Mouse (Mus musculus): ENCODE results near the gene Rita1.

The Rita1 gene

DNA sequence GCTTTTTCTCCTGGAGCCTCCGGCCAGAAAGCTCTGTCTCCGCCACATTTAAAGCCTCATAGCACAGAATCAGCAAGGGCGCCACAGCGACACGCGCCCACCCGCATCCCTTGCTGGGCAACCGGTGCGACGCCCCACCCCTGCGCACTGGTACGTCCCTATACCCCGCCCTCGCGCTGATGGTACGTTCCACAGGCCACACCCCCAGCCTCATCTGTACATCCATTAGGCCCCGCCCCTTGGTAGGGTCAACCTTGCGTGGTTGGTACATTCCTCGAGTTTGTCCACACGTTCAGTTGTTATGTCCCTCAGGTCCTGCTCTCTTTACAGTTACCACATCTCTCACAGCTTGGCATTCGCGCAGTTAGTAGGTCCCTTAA, at the start of gene Rita1, which contains the start of gene Ddx54:
Rita1 (minus strand) TSS at position 148 of the 380 bp plus-strand sequence.
Ddx54 (plus strand) TSS at position 298 of the 380 bp plus-strand sequence.
- DNase-seq (ENCODE audit: low read depth), result no peak

DNA sequence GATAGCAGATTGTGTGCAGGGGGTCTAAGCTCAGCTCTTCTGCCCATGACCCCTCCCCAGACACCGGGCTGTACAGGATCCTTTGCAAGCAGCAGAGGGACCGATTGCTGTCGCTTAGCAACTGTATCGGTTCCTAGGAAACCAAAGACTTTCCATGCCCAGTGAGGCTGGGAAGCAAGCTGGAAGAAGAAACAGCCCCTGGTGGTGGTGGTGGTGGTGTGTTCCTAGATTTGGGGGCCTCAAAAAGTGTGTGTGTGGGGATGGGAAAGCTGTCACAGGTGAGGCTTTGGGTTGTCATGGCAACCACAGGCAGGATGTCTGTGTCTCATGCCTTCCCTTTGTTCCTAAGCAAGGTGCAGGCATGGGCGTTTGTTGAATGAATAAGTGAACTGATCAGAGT, 48.4 kb upstream of the Rita1 start:
- DNase-seq (ENCODE audit: low read depth), result peak; percentile 40

DNA sequence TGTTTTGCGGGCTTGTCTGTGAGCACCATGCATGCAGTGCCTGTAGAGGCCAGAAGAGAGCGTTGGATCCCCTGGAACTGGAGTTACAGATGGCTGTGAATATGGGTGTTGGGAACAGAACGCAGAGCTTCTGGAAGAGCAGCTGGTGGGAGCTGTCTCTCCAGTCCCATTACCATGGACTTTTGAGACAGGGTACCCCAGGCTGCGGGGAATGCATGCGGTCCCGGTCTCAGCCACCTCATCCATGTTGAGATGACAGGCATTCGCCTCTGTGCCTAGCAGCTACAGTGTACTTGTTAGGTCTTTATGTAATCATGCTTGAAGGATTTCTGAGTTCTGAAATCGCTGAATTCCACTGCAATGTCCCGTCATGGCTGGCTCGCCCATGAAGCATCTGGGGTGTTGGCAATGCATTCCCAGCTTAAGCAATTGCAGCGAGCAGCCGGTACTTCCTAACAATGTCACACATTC, 43.9 kb upstream of the Rita1 start:
- DNase-seq (ENCODE audit: low read depth), result no peak

DNA sequence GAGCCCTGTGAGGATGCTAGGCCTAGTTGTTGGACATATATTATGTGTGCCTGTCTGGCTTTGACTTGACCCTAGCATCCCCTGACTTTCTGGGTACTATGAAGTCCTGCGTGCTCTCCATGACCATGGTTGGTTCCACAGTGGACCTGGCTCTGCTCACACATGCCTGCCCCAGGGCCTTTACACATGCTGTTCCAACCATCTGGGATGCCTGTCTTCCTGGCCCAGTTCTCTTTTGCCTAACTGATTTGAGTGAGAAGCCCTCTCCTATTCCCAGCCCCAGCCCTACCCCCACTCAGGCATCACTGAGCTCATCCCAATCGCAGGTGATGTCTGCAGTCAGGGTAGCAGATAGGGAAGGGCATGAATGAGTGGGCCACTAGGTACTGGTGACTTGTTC, 41.5 kb upstream of the Rita1 start:
- no peak for DNase-seq (ENCODE audit: low read depth)

DNA sequence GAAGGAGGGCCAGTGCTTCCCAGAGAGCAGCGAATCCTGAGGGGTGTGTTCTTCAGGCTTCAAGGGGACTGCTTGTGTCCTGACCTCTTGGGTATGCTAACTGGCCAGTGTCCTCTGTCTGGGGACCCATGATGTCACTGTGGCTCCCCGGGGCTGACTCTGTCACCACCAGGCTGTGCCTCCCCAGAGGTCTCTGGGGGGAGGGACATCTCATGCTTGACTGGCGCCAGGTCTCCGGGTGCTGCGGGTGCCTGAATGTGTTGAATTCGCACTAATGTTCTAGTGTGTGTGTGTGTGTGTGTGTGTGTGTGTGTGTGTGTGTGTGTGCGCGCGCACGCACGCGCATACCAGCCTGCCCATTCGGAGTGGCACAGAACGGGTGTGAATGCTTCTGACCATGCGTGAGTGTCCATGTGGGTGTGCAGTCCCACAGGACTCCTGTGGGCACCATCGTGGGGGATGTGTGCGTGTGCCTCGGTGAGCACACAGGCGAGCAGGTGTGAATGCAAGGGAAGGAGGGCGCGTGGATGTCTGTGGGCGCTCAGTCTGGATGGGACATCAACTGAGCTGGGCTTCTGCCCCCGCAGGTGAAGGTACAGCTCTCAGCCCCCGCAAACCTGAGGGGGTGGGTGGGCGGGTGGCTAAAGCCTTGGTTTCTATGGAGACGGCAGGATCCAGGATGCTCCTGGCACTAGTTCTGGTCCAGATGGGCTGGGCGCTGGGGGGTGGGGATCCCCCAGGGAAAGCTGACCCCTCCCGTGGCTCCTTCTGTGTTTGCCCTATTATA, 40.7 kb upstream of the Rita1 start:
- DNase-seq (ENCODE audit: low read depth), result no peak

DNA sequence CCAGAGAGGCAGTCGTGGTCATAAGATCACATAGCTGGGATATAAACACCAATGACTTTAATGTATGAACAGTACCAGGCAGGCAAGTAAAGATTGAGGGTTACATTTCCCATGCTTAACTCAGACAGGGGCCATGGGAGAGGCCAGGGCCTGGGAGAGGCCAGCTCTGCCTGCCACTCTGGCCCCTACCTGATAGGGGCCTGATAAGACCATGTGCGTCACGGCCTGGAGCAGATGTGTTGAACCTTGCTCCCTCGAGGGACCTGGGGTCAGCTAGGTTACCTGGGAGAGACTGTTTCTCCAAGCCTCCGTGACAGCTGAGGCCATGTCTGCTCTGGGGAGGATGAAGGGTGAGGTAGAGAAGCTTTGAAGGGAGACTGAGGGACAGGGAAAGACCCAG, 38.8 kb upstream of the Rita1 start:
- no peak for DNase-seq (ENCODE audit: low read depth)

DNA sequence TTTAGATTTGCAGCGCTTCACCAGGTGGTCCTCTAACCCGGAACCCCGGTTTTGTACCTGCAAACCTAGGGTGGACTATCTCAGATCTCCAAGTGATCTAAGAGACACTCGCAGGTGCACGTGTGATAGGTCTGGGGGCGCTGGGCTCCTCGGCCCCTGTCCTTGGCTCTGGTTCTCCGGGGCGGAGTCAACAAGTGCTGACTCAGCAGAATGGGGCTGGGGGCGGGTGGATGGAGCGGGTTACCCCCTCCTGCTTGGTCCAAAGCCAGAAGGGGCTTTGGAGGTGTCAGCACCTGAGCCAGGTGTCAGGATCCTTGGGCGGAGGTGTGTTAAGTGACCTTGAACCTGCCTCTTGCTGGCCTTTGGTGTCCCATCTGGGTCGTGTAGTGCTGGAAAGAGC, 37.5 kb upstream of the Rita1 start:
- peak; percentile 40 for DNase-seq (ENCODE audit: low read depth)

DNA sequence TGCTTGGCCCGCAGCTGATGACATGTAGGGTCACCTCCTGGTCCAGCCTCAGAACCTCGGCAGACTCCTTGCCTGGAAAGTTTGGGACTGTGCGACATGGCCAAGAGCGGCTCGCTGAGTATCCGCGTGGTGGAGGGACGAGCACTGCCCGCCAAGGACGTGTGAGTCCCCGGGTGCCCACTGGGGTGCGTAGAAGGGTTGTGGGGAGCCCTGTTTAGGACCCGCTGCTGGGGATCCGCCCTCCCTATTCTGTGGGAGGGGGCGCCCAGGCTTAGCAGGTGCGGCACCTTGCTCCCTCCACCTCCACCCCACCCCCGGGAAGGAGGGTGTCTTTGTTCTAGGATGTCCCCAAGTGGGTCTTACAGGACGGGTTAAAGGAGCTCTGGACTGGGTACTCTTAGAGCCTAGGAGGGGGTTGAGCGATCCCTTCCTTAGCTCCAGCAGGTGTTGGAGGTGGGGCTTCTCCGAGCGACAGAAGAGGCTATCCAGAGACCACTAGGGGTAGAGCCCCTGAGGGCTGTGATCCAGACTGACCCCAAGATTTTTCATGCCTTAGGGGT, 37.1 kb upstream of the Rita1 start:
- no peak for DNase-seq (ENCODE audit: low read depth)

DNA sequence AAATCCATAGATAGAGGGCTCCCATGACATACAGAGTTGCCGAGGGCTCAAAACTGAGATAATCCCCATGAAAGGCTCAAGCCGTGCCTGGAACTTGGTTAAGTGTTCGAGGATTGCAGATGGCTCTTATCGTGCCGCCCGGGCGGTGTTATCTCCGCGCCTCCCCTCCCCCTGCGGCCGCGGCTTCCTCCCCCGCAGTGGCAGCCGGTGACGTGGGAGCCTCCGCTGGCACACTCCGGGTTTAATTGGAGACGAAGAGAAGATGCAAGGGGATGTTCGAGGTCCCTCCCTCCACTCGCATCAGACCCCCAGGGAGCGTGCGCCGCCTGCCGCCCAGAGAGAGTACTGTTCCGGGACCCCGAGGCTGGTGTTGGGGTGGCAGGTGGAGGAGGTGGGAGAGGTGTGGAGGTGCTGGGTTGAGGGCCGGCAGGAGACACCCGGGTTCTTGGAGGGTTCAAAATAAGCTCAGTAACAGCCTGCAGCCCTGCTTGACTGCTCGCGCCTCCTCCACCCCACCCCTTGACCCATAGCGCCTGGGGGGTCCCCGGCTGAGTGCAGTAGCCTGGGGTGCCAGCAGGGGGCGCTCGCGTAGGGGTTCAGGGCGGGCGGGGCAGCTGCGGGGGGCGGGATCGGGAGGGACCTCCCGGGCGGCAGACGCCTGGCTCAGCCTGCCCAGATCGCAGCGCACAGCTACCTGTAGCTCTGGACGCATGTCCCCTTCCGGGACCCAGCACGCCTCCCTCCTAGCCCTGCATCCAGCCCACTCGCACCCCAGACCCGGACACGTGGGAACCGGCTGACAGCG, 36.4 kb upstream of the Rita1 start, which contains the start of gene Rasal1:
Rasal1 (plus strand) TSS at position 244 of the 805 bp plus-strand sequence.
- DNase-seq (ENCODE audit: low read depth), result peak; percentile 95

DNA sequence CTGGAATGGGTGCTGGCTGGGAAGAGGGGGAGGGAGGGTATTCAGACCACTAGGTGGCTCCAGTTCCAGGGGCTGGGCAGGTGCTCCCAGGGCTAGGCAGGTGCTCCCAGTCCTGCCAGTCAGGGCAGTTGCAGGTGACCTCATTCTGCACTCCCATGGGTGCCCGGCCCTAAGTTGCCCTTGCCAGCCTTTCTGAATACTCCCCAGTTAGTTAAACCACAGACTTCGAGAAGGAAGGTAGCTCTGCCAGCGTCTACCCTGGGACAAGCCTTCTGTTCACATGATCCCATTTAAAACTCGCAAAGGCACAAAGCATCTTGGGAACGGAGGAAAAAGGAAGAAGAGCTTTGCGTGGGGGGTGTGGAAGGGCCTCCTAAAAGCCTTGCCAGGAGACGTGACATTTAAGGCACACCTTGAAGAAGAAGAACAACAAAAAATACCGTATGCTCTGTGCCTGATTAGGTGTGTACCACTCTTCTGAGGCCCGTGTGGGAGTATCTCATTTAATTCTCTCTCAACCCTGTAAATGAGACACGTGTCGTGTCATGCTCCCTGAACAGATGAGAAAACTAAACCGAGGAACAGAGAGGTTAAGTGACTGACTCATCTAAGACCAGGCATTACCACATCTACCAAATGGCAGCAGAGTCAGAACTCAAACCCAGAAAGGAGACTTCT, 35.6 kb upstream of the Rita1 start:
- peak; percentile 80 for DNase-seq (ENCODE audit: low read depth)

DNA sequence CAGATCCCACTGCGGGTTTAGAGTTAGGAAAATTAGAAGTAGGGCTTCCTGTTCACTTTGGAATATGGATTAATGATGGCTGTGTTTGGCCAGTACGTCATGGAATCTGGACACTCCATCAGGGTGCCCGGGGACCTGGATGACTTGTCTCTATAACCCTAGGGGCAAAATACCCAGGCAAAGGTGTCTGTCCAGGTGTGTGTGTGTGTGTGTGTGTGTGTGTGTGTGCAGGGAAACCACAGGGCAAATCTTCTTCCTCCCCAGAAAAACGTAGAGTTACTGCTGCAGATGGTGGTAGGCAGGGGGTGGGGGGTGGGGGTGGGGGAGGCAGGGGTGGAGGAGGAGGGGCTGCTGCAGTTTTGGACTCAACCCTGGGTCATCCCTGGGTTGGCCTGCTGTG, 35.0 kb upstream of the Rita1 start:
- DNase-seq (ENCODE audit: low read depth), result no peak

DNA sequence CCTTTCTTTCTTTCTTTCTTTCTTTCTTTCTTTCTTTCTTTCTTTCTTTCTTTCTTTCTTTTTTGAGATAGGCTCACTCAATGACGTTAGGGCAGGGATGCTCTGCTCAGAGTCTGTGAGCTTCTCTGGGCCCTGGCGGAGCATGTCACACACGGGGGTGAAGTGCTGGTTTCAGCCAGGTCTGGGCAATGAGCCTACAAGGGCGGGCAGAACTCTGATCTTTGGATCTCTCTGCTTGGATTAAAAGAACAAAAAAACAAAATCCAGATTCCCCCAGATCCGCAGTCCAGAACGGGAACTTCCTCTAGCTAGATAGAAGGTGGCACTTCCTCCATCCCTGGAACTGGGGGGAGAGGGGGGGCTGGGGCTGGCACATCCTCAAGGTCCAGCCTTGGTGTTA, 33.5 kb upstream of the Rita1 start:
- DNase-seq (ENCODE audit: low read depth), result no peak

DNA sequence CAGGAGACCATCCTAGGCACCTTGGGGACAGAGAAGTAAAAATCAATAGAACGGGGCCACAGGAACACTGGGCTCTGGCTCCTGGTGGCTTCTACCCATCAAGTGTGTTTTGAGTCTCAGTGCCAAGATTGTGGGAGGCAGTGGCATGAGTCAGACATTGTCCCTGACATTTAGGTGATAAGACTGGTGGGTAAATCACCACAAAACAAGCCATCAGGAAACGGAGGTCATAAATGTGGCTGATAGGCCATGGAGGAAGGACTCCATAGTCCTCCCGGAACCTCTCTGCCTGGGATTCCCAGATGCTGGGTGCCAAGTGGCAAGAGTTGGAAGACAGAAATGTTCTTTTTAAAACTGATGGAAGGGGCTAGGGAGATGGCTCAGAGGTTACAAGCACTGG, 31.8 kb upstream of the Rita1 start:
- no peak for DNase-seq (ENCODE audit: low read depth)

DNA sequence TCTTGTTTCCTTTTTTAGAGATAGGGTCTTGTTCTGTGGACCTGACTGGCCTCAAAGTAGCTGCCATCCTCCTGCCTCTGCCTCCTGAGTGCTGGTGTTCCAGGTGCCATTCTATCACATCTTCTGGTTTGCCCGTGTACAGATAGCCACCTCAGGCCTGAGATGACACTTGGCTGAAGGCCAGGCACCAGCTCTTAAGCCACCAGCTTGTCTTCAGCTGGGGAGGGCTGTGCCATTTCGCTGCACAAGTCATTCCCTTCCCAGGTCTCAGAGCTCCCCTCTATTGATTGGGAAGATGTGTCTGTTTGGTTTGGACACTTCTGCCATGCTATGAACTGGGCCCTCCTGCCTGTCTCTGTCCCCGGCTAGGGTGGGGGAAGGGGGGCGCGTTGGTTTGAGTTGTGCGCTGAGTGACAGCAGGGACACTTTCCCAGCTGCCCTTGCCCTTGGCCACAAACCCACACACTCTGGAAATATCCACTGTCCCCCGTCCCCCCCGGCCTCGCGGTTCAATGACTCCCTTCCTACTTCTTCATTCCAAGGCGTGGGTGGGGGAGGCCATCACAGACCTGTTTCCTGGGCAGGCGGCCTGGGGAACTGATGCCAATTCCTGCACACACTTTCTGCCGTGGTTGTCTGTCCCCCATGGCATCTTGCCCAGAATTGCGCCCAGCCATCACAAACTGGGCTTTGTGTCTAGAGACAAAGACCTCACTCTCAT, 31.1 kb upstream of the Rita1 start:
- no peak for DNase-seq (ENCODE audit: low read depth)

DNA sequence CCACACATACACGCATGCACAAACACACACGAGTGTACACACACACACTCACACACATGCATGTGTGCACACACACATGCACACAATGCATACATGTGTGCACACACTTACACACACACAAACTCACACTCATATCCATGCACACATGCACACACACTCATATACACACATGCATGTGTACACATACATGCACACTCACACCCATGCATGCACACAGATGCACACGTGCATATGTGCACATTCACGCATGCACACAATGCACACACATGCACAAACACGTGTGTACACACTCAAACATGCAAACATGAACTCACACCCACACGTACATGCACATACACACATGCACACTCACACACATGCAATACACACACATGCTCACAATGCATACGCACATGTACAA, 27.7 kb upstream of the Rita1 start:
- no peak for DNase-seq (ENCODE audit: low read depth)

DNA sequence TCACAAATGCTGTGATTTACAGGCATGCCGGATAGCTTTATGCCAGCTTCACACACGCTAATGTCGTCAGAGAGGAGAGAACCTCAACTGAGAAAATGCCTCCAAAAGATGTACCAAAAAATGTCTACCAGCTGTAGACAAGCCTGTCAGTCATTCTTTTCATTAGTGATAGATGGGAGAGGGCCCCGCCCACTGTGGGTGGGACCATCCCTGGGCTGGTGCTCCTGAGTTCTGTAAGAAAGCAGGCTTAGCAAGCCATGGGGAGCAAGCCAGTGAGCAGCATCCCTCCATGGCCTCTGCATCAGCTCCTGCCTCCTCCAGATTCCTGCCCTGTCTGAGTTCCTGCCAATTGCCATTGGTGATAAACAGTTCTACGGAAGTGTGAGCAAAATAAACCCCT, 23.2 kb upstream of the Rita1 start:
- DNase-seq (ENCODE audit: low read depth), result no peak

DNA sequence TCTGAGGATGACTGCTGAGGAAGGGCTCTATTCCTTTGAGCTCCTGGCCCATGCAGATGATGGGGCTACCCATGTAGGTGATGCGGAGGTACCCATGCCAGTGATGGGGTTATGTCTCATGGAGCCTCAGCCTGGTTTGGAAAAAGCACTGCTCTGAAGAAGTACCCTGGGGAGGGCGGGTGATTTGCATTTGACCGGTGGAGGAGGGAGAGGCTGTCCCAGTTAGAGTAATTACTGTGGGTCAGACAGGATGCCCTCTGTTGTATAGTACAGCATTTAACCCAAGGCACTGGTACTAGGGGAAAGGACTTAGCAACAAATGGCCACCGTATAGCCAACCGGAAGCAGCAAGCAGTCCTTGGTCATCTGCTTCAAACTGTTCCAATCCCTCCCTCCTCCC, 22.5 kb upstream of the Rita1 start:
- no peak for DNase-seq (ENCODE audit: low read depth)

DNA sequence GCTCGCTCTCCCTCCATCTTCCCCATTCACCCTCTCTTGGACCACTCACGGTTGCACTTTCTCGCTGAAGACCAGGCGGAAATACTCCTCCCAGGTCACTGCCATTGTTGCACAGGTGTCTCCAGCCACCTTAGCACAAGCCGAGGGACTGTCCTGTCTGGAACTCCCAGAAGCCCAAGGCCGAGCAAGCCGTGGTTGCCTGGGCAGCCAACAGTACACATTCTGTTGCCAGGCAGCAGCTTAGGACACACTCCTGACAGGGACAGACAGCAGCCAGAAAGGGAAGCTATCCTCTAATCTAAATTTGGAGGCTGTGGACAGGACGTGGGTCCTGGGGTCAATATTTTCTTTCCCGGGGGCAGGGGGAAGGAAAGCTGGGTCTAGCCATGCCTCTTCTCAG, 21.7 kb upstream of the Rita1 start, which contains the start of gene Cfap73:
Cfap73 (minus strand) TSS at position 105 of the 400 bp plus-strand sequence.
- DNase-seq (ENCODE audit: low read depth), result no peak

DNA sequence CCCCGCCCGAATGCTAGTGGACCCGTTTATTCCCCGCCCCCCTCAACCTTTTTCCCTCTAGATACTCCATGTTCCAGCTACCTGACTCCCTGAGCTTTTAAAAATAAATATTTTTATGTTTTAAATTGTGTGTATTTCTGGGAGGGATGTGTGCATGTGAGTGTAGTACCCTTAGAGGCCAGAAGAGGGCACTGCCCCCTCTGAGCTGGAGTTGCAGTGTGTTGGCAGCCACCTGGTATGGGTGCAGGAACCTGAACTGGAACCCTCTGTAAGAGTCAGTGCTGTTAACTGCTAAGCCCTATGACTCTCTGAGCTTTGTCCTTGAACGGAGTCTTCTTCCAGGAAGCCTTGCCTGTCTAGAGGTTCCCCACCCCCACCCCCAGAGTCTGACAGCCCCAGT, 19.5 kb upstream of the Rita1 start:
- no peak for DNase-seq (ENCODE audit: low read depth)

DNA sequence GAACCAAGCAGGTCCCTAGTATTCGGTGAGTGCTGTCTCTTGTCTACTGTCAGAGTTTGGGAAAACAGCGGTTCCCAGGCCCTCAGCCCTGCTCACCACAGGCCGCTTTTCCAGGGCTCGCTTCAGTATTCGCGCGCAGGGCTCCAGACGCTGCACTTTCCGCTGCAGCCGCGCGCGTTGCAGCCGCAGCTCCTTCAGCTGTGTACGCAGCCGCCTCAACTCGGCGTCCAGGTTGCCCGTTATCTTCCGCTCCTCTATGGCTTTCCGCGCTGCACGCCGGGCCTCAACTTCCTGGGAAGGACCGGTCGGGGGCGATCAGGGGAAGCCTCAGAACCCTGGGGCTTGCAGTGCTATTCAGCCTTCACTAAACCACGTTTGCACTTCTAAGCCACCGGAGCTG, 18.7 kb upstream of the Rita1 start:
- peak; percentile 56 for DNase-seq (ENCODE audit: low read depth)

DNA sequence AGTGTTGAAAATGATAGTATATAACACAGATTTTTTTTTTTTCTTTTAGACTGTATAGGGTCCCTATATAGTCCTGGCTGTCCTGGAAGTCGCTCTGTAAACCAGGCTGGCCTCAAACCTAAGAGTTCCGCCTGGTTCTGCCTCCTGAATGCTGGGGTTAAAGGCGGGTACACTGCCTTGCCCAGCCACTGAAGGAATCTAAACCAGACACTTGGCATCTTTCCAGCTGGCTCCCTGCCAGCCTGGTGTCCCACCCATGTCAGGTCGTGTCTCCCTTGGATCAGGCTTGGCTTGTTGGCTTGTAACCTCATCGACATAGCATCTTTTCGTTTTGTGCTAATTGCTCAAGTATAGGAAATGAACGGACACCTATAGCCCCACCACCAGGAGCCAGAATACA, 16.2 kb upstream of the Rita1 start:
- DNase-seq (ENCODE audit: low read depth), result no peak

Measured in induced T-regulatory cell, adult 2 months (primary cell).